Mouse (Mus musculus): ENCODE measurements at regions not wholly inside any gene's neighbourhood (a gene's known extent, or its start where the extent isn't known, plus 50 kb on each side); places are given as distances from the start of the nearest gene placed in this dataset.

DNA sequence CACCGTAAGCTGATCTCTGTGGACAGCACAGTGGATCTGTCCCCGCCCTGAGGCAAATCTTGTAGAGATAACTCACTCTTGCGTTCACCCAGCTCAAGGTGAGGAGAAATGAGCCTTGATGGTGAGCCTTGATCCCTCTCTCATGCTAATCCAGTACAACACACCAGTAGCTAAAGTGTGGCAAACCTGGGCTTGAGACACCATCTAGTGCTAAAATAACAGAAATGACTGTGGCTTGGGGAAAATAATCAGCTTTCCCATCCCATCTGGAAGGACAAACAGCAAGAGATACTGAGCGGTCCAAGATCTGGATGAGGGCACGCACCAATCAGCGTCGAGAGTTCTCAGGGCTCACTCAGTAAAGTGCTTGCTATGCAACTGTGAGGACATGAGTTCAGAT, 50.9 kb upstream of the Cbln4 start:
- no peak for DNase-seq (ENCODE audit: low read depth, low spot score)

DNA sequence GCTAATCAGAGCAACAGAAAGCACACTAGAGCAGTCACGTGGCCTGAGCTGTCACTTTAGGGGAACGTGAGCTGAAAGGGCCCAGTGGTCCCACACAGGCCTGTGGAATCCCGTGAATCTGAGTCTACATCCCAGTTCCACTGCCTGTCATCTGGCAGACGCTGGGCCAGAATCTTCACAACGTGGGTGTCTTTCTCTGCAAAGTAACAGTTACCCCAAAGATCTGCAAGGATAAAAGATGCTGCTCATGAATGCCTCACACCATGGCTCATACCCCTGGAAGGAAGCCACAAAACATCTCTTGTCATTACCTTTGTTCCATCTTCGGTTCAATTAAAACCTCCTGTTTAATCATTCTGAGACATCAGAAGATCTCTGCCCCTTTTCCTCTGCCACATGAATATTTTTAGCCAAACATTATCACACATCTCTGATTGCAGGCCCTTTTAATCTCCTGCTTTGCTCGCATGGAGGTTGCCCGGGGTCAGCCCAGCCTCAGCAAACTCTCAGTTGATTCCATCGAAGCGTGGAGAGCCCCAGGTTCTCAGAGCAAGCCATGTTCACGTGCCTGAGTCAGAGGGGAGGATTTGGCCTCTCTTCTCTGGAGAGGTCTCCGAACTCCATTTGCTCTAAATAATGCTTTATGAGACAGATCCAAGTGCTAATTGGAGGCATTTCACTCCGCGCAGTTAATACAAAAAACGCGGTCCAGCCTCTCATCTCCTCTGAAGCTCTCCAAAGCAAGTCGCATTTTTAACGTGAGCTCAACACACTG, 60.8 kb upstream of the Cbln4 start:
- no peak for DNase-seq (ENCODE audit: low read depth, low spot score)

DNA sequence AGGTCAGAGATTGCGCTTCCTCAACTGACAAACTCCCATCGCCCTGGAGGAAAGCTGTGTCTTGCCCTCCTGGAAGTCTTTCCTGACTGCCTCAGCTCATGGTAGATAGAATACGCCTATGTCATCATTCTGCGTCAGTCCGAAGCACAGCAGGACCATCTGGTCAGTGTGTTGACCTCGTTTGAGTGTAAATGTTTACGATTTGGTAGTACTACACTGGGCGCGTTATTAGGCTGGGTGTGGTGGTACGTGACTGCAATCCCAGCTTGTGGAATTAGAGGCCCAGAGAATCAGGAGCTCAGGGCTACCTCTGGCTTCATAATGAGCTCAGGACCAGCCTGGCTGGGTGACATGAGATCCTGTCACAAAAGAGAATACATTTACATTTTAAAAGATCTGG, 62.0 kb upstream of the Cbln4 start:
- no peak for DNase-seq (ENCODE audit: low read depth, low spot score)

DNA sequence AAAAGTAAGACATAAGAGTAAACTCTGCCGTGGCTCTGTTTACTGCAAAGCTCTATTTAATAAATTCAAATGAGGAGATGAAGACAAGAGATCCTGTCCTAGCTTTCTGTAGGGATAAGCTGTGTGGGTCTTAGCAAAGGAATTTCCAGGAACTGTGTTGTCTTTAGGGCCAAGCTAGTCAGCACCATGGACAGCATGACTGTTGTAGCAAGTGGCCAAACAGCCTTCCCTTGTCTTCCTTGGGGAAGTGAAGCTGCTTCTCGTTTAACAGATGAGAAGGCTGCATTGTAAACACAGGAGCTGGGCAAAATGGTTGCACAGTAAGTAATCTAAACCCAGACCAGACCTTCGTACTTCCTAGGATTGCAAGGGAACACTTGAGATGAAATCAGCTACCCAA, 67.4 kb upstream of the Cbln4 start:
- DNase-seq (ENCODE audit: low read depth, low spot score): peak; percentile 83

DNA sequence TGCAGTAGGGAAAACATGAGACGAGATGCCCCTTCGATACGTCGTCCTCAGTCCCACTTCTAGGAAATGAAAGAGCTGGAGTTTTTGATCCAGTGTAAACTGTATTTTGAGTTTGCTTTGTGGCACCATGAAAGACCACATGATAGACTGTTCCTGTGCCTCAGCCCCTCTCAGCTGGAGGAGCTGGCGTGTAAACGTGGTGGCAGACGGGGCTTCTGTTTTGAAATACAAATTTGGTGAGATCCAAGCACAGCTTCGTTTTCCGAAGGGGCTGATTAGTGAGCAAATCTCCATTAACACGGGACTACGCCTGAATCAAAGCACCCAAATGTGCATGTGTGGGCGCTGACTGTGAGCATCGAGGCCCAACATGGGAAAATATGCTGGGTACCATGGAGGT, 70.4 kb upstream of the Cbln4 start:
- no peak for DNase-seq (ENCODE audit: low read depth, low spot score)

DNA sequence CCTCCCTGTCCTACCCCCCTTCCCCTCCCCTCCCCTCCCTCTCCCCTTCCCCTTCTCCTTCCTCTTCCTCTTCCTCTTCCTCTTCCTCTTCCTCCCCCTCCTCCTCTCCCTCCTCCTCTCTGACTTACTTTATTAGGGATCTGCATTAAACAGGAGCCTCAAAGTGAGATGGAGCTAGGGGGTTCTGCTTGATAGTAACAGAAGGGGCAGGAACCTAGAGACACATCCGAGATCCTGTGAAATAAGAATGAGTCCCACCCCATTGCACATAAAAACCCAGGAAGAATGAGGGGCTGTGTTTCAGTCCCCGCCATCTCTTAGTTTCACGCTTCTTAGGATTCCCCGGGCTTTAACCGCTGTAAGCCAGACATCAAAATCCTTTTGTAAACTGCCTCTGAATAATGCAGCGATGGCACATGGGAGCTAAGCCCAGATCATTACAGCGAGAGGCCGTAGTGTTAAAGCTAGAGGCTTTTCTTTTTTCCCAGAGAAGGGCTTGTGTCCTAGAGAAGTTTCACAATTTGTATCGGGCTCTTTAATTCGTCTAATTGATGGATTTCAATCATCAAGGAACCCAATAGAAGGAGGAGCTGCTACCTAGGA, 72.4 kb upstream of the Cbln4 start:
- DNase-seq (ENCODE audit: low read depth, low spot score): no peak

DNA sequence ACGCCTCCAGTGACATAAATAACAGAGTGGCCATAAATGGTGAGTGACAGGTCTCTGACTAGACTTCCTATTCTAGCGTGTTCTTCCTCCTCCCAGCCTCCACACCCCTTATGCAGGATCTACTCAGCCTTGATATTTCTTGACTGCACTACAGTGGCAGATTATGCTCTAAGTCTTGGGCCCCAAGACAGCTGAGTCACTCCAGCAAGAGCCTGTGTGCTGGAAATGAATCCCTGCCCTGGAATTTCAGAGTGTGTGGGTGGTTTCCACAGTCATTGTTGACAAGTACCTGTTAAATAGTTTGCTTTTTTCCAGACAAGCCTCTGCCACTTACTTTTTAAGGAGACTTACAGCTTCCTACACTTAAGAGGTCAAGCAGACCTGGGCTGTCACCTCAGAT, 84.3 kb upstream of the Cbln4 start:
- no peak for DNase-seq (ENCODE audit: low read depth, low spot score)

DNA sequence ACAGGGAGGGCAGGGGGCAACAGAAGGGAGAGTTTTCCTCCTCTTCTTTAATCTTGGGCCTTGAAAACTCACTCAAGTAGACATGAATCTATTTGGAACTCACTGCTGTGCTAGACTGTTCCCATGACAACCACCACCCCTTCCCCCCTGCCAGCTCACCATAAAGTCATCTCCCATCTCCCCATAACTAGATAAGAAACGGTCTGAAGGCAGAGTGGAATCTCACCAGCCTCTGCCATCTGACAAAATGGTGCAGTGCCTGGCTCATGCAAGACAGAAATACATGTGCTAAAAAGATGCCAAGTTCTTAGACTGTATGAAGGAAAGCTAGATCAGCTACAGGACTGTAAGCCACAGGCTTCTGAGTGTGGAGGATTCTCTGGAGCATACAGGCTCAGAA, 88.0 kb upstream of the Cbln4 start:
- DNase-seq (ENCODE audit: low read depth, low spot score): no peak

DNA sequence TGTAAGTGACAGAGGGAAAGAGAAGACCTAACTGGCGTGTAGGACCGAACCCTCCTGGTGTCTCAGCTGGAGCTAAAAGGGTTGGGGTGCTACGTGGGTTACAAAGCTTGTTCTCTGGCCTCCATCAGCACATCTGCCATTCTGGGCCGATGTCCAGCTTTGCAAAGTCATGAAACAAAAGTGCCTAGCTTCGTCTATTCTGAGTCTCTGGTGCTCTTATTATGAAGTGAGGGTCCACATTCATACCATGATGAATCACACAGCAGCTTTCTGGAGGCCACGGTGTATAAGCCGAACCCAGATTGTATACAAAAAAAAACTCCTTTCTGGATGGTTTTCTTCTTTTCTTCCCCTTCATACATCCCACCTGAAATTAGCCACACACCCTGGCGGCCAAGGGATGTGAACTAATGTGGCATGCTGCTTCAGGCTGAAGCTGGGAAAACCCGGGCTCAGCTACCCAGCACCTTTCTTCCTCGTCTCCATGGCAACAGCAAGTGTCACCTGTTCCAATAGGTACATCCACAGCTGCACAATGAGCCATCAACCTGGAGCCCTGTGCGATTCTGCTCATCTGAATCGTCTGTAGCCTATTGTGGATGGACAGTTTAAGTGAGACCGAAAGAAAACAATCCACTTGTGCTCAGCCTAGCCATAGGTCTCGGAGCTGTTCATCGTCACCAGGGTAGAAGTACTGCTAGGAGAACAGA, 89.5 kb upstream of the Cbln4 start:
- DNase-seq (ENCODE audit: low read depth, low spot score): no peak

DNA sequence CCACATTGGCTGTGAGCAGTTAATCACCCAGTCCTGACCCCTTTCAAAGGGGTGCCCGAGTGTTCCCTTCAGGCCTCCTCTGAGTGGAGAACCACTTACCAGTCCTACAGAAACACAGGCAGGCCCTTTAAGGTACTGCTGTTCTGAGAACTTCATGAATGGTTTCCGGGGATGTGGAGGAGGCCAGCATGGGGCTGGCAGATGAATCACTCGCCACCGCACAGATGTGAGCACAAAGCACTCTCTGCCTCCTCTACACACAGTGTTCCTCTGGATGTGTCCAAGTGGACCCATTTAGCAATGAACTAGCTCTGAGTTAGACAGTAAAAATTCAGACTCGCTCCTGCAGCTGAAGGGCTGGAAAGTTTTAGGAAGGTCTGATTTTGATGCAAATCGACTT, 96.8 kb upstream of the Cbln4 start:
- DNase-seq (ENCODE audit: low read depth, low spot score): no peak

DNA sequence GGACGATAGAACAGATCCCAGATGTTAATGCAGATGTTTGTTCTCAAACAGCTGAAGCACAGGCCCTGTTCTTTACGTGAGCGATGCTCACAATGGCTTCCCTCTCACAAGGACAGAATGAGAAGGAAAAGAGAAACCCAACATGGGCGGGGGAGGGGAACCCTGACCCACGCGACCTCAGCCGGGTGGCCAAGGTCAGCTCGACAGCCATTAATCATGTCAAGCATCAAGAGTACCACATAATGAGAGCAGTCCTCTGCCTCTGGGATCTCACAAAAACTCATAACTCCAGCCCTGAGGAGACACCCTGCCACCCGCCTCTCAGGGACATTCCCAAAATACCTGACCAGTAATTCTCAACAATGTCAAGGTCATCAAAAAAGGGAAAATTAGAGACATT, 100.0 kb upstream of the Cbln4 start:
- DNase-seq (ENCODE audit: low read depth, low spot score): peak; percentile 71

DNA sequence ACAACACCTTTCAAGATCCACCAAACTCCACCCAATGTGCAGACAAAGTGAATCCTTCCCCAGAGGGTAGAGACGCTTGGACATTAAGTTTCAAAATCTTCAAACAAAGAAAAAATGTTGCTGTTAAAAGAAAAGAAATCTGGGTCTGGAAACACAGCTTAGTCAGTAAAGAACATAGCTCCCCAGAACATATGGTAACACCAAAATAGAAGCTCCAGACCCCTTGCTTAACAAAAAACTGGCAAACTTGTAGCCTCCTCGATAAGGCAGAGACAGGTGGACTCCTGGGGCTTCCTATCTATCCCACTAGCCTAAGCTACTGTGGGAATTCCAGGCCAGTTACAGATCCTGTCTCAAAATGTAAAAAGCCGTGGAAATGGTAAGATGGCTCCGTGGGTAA, 99.6 kb upstream of the Mc3r start:
- DNase-seq (ENCODE audit: low read depth, low spot score): no peak

DNA sequence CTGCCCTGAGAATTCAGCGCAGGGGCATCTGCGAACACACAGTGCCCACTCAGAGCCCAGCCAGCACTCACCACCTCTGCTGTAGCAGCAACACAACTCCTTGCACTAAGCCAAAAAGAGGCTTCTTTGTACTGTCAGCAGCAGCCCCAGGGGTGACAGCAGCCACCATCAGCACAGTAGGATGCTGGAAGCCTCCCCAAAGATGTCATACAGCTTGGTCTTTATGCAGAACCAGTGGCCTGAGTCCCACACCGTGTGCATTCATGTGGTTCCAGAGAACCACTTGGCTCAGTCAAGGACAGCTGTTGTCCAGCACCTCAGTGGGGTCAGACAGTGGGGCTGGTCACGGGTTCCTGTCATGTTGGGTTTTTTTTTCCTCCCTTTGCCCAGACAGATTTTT, 98.6 kb upstream of the Mc3r start:
- no peak for DNase-seq (ENCODE audit: low read depth, low spot score)

DNA sequence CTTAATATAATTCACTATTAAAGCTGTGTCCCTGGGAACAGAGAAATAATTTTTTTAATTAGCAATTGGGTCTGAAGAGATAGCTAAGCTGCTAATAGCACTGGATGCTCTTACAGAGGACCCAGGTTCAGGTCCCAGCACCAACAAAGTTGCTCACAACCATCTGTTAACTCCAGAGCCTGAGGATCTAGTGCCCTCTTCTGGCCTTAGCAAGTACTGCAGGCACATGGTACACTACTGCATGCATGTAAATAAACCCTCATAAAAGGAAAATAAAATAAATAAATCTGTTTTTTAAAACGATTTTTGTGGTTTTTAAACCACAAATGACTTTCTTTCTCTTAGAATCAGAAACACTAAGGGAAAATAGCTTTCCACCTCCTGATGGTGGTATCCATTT, 97.4 kb upstream of the Mc3r start:
- DNase-seq (ENCODE audit: low read depth, low spot score): no peak

DNA sequence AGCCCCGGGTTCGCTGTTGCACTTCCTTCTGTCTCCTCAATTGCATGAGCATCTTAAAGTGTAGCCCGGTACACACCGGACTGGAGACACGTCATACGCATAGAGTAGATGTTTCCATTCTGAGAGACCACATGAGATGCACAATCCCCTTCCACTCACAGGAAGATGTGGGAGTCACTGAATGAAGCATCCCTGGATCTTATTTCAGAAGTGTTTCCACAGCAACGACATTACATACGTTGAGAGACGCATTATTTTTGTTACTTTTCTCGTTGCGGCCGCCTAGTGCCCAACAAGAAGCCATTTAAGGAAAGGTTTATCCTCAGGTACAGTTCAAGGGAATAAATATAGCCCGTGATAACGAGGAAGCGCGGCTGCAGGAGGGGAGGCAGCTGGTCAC, 88.4 kb upstream of the Mc3r start:
- no peak for DNase-seq (ENCODE audit: low read depth, low spot score)

DNA sequence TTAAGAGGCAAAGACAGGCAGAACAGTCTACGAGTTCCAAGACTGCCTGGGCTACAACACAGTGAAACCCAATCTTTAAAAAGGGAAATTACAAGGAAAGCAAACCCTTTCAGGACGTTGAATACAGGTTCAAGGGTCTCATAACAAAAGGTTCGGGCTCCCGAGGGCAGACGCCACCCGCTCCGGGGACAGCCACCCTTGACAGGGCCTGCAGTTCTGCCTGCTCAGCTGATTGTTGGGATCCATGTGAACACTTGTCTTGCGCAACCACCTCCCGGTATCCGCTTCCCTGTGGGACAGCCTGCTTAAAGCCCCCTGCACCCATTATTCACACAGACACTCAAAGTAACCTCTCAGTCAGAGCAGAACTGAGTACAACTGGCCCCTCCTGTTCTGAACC, 70.9 kb upstream of the Mc3r start:
- DNase-seq (ENCODE audit: low read depth, low spot score): no peak

DNA sequence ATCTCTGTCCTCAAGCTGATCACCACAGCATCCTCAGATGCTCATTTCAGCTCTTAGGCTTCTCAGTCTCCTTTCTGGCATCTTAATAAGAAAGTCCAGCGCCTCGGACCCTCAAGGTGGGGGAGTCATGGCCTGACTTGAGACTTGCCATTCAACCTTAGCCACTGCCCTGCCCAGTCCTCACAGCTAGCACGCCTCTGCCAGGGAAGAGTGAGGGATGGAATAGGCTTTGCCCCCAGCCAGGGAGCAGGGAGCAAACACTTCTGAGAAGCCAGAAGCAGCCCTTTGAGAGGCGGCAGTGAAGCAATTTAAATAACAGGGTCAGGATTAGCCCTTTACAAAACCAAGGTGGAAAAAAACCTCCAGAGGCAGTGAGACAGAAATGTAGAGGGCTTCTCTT, 69.0 kb upstream of the Mc3r start:
- DNase-seq (ENCODE audit: low read depth, low spot score): no peak

DNA sequence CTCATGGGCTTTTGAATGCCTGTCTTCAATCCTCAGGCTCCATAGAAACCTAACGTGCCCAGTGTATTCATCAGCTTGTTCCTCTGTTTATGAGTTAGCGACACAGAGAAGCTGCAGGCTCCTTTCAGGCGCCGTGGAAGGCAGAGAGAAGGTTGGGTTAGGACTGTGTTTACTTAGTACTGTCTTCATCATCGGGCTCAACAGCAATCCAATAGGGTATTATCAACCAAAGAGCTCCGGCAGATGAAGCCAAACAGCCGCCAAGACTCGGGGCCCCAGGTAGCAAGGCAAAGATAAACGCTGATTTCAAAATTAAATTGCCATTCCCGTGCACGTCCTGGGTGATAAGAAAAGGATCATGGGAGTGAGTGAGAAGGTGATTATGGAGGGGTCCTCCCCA, 50.5 kb upstream of the Mc3r start:
- no peak for DNase-seq (ENCODE audit: low read depth, low spot score)
